Mouse (Mus musculus): ENCODE measurements around the gene Dcxr. TPM values are rescaled to one million over a fixed set of nuclear protein-coding genes. Genes with fewer than 3 reads are reported as not detected.

Gene Dcxr
- total and polyA plus RNA-seq, 2 experiments from 2014 or later = 11.2 to 13.2 TPM

GRCm38 (mm10) chr11:120713580-120714518 lies 13.2 kb downstream of the Dcxr start, which contains the start of the genes Cenpx and Lrrc45:
TSS of gene Cenpx (minus strand) at chr11:120713738.
TSS of gene Lrrc45 (plus strand) at chr11:120713925.
- peak; percentile 98 for DNase-seq
- H3K36me3 ChIP-seq (ENCODE audit: insufficient read depth) = peaks cover 49% of the 10 kb centered on the region
- H3K4me3 ChIP-seq (ENCODE audit: low read depth, low read length) = peak within 1 kb of the TSS; percentile 54
- H3K27ac ChIP-seq (ENCODE audit: low read depth, low read length) = peak within 1 kb of the TSS; percentile 51
- TF ChIP-seq CTCF (IDR thresholded peaks at IDR 0.05; ENCODE audit: low read depth) = no peak
- ATAC-seq = peak; percentile 99
- no peaks in the 10 kb centered on the region for H3K9me3 ChIP-seq (ENCODE audit: low read length)
- H3K9ac ChIP-seq = peak within 1 kb of the TSS; percentile 64
- 2% methylated on average over 53 of the region's 53 CpGs for WGBS
- no peaks in the 10 kb centered on the region for H3K27me3 ChIP-seq (ENCODE audit: insufficient read depth, low read length)
- H3K4me2 ChIP-seq (ENCODE audit: low read depth) = peak within 1 kb of the TSS; percentile 98
- H3K4me1 ChIP-seq (ENCODE audit: insufficient read depth) = peaks cover 16% of the 10 kb centered on the region; the same call in 1 of the 2 replicates

GRCm38 (mm10) chr11:120712771-120713568 lies 14.1 kb downstream of the Dcxr start:
- Histone ChIP-seq H3K9me3 (ENCODE audit: low read length) (no peaks in the 10 kb centered on the region), H3K4me3 (ENCODE audit: low read depth, low read length) (peak overlapping the region; percentile 54), H3K4me1 (ENCODE audit: insufficient read depth) (peaks cover 16% of the 10 kb centered on the region; the same call in 1 of the 2 replicates), H3K36me3 (ENCODE audit: insufficient read depth) (peaks cover 44% of the 10 kb centered on the region), H3K4me2 (ENCODE audit: low read depth) (peak overlapping the region; percentile 98), H3K27me3 (ENCODE audit: insufficient read depth, low read length) (no peaks in the 10 kb centered on the region), H3K27ac (ENCODE audit: low read depth, low read length) (peak overlapping the region; percentile 51), H3K9ac (peak overlapping the region; percentile 45)
- WGBS = 2% methylated on average over 38 of the region's 38 CpGs
- DNase-seq (peak; percentile 58), ATAC-seq (peak; percentile 17; the same call in 1 of the 2 replicates)
- peak; percentile 72 for TF ChIP-seq CTCF (IDR thresholded peaks at IDR 0.05; ENCODE audit: low read depth)

GRCm38 (mm10) chr11:120711980-120712604 lies 15.0 kb downstream of the Dcxr start:
- Histone ChIP-seq H3K27me3 (ENCODE audit: insufficient read depth, low read length) (no peaks in the 10 kb centered on the region), H3K36me3 (ENCODE audit: insufficient read depth) (peaks cover 36% of the 10 kb centered on the region), H3K4me1 (ENCODE audit: insufficient read depth) (peaks cover 16% of the 10 kb centered on the region; the same call in 1 of the 2 replicates), H3K9ac (no peak overlapping the region), H3K27ac (ENCODE audit: low read depth, low read length) (no peak overlapping the region), H3K4me3 (ENCODE audit: low read depth, low read length) (no peak overlapping the region), H3K4me2 (ENCODE audit: low read depth) (no peak overlapping the region), H3K9me3 (ENCODE audit: low read length) (no peaks in the 10 kb centered on the region)
- no peak for TF ChIP-seq CTCF (IDR thresholded peaks at IDR 0.05; ENCODE audit: low read depth)
- WGBS = 65% methylated on average over 8 of the region's 8 CpGs
- no peak for ATAC-seq
- DNase-seq = no peak

- DNase-seq (no peak), ATAC-seq (no peak)
- no peak overlapping the region for H3K4me2 ChIP-seq (ENCODE audit: low read depth)
- H3K36me3 ChIP-seq (ENCODE audit: insufficient read depth) = peaks cover 27% of the 10 kb centered on the region
- H3K4me1 ChIP-seq (ENCODE audit: insufficient read depth) = peaks cover 16% of the 10 kb centered on the region; the same call in 1 of the 2 replicates
- H3K9me3 ChIP-seq (ENCODE audit: low read length) = no peaks in the 10 kb centered on the region
- 86% methylated on average over 5 of the region's 5 CpGs for WGBS
- H3K9ac ChIP-seq = no peak overlapping the region
- no peaks in the 10 kb centered on the region for H3K27me3 ChIP-seq (ENCODE audit: insufficient read depth, low read length)
- TF ChIP-seq CTCF (IDR thresholded peaks at IDR 0.05; ENCODE audit: low read depth) = no peak
- H3K27ac ChIP-seq (ENCODE audit: low read depth, low read length) = no peak overlapping the region
- no peak overlapping the region for H3K4me3 ChIP-seq (ENCODE audit: low read depth, low read length)
These were observed 16.4 kb downstream of the Dcxr start for GRCm38 (mm10) chr11:120710672-120711071.

- DNase-seq = no peak
- 64% methylated on average over 2 of the region's 2 CpGs for WGBS
- no peak for TF ChIP-seq CTCF (IDR thresholded peaks at IDR 0.05; ENCODE audit: low read depth)
- Histone ChIP-seq H3K27ac (ENCODE audit: low read depth, low read length) (no peak overlapping the region), H3K9ac (no peak overlapping the region), H3K4me3 (ENCODE audit: low read depth, low read length) (no peak overlapping the region), H3K9me3 (ENCODE audit: low read length) (no peaks in the 10 kb centered on the region), H3K27me3 (ENCODE audit: insufficient read depth, low read length) (no peaks in the 10 kb centered on the region), H3K4me1 (ENCODE audit: insufficient read depth) (peaks cover 12% of the 10 kb centered on the region; the same call in 1 of the 2 replicates), H3K4me2 (ENCODE audit: low read depth) (no peak overlapping the region), H3K36me3 (ENCODE audit: insufficient read depth) (peaks cover 22% of the 10 kb centered on the region)
- ATAC-seq = no peak
These were observed 17.5 kb downstream of the Dcxr start for GRCm38 (mm10) chr11:120709551-120709950.

GRCm38 (mm10) chr11:120707969-120708368 lies 19.1 kb downstream of the Dcxr start:
- DNase-seq (no peak), ATAC-seq (no peak)
- H3K9me3 ChIP-seq (ENCODE audit: low read length) = no peaks in the 10 kb centered on the region
- H3K4me2 ChIP-seq (ENCODE audit: low read depth) = no peak overlapping the region
- no peaks in the 10 kb centered on the region for H3K27me3 ChIP-seq (ENCODE audit: insufficient read depth, low read length)
- no peak overlapping the region for H3K9ac ChIP-seq
- 57% methylated on average over 5 of the region's 5 CpGs for WGBS
- no peak overlapping the region for H3K27ac ChIP-seq (ENCODE audit: low read depth, low read length)
- no peak for TF ChIP-seq CTCF (IDR thresholded peaks at IDR 0.05; ENCODE audit: low read depth)
- H3K4me1 ChIP-seq (ENCODE audit: insufficient read depth) = peaks cover 6% of the 10 kb centered on the region; the same call in 1 of the 2 replicates
- H3K4me3 ChIP-seq (ENCODE audit: low read depth, low read length) = no peak overlapping the region
- peaks cover 31% of the 10 kb centered on the region for H3K36me3 ChIP-seq (ENCODE audit: insufficient read depth)
